Mouse (Mus musculus) kidney, adult 8-10 months (tissue): Measurements from ENCODE around the gene Ric3.

Source experiments
- DNase-seq, 2 experiments: peaks; one replicate each; pipeline ENCODE4 v3.0.0; 2022

Ric3 gene

GRCm38 (mm10) chr7:109039445-109039844, 43.7 kb downstream of the Ric3 start:
- DNase-seq, result no peak

GRCm38 (mm10) chr7:109038987-109039386, 44.1 kb downstream of the Ric3 start:
- DNase-seq, result no peak

- no peak for DNase-seq
Measured at GRCm38 (mm10) chr7:109038121-109038735, 44.9 kb downstream of the Ric3 start.

- DNase-seq, result no peak
Measured at GRCm38 (mm10) chr7:109032054-109032453, 51.1 kb downstream of the Ric3 start.

- no peak for DNase-seq
Measured at GRCm38 (mm10) chr7:109031331-109031730, 51.8 kb downstream of the Ric3 start.

- DNase-seq, result no peak
Measured at GRCm38 (mm10) chr7:109029961-109030465, 53.1 kb downstream of the Ric3 start.

GRCm38 (mm10) chr7:109028204-109028603, 54.9 kb downstream of the Ric3 start:
- DNase-seq, result peak; percentile 25 to 64

- no peak for DNase-seq
Measured at GRCm38 (mm10) chr7:109027721-109028120, 55.4 kb downstream of the Ric3 start.

GRCm38 (mm10) chr7:109026976-109027375, 56.2 kb downstream of the Ric3 start:
- DNase-seq, result no peak

- peak in 1 of 2 experiments; percentile 23 for DNase-seq
Measured at GRCm38 (mm10) chr7:109025743-109026142, 57.4 kb downstream of the Ric3 start.

- DNase-seq, result peak; percentile 43 to 75
Measured at GRCm38 (mm10) chr7:109021428-109021827, 61.7 kb downstream of the Ric3 start.

GRCm38 (mm10) chr7:109019243-109019642, 63.9 kb downstream of the Ric3 start:
- no peak for DNase-seq

GRCm38 (mm10) chr7:109016378-109016923, 66.7 kb downstream of the Ric3 start:
- no peak for DNase-seq

- DNase-seq, result no peak
Measured at GRCm38 (mm10) chr7:109014851-109015250, 68.3 kb downstream of the Ric3 start.

GRCm38 (mm10) chr7:109012998-109013625, 70.0 kb downstream of the Ric3 start:
- DNase-seq, result no peak

- no peak for DNase-seq
Measured at GRCm38 (mm10) chr7:109012575-109012974, 70.6 kb downstream of the Ric3 start.

- no peak for DNase-seq
Measured at GRCm38 (mm10) chr7:109011596-109012180, 71.4 kb downstream of the Ric3 start.

GRCm38 (mm10) chr7:109010720-109011595, 72.2 kb downstream of the Ric3 start:
- DNase-seq, result no peak

GRCm38 (mm10) chr7:109009260-109009659, 73.9 kb downstream of the Ric3 start:
- no peak for DNase-seq

- no peak for DNase-seq
Measured at GRCm38 (mm10) chr7:109003653-109004052, 79.5 kb downstream of the Ric3 start.

GRCm38 (mm10) chr7:109001971-109002370, 81.2 kb downstream of the Ric3 start:
- DNase-seq, result no peak

GRCm38 (mm10) chr7:109000315-109000954, 82.7 kb downstream of the Ric3 start:
- peak in 1 of 2 experiments; percentile 20 for DNase-seq
